Mouse (Mus musculus): Measurements from ENCODE around the gene Prss35.

- TF ChIP-seq CTCF (IDR thresholded peaks at IDR 0.05; ENCODE audit: low read depth, low read length) = no peak
- TF ChIP-seq POLR2A (IDR thresholded peaks at IDR 0.05; ENCODE audit: extremely low read depth, insufficient read depth, low read length) = no peak
Measured at GRCm38 (mm10) chr9:86694644-86695043, 48.8 kb upstream of the Prss35 start.

Measured in liver, adult 2 months (tissue).